Mouse (Mus musculus): ENCODE measurements around the gene Slc38a11. TPM values are rescaled to one million over a fixed set of nuclear protein-coding genes. Genes with fewer than 3 reads are reported as not detected.

The Slc38a11 gene
- total RNA-seq, 2 experiments from 2014 or later: not detected

- ATAC-seq (replicated peaks; ENCODE audit: low FRiP score, low TSS enrichment, poor library complexity, severe bottlenecking): no peak
Observed at GRCm38 (mm10) chr2:65336608-65337007, 27.2 kb downstream of the Slc38a11 start.

GRCm38 (mm10) chr2:65334091-65334490, 29.7 kb downstream of the Slc38a11 start:
- no peak for ATAC-seq (replicated peaks; ENCODE audit: low FRiP score, low TSS enrichment, poor library complexity, severe bottlenecking)

- peak; percentile 95 for ATAC-seq (replicated peaks; ENCODE audit: low FRiP score, low TSS enrichment, poor library complexity, severe bottlenecking)
Observed at GRCm38 (mm10) chr2:65331321-65331720, 32.5 kb downstream of the Slc38a11 start.

GRCm38 (mm10) chr2:65321998-65322754, 41.7 kb downstream of the Slc38a11 start:
- no peak for ATAC-seq (replicated peaks; ENCODE audit: low FRiP score, low TSS enrichment, poor library complexity, severe bottlenecking)

GRCm38 (mm10) chr2:65320975-65321374, 42.9 kb downstream of the Slc38a11 start:
- no peak for ATAC-seq (replicated peaks; ENCODE audit: low FRiP score, low TSS enrichment, poor library complexity, severe bottlenecking)

- ATAC-seq (replicated peaks; ENCODE audit: low FRiP score, low TSS enrichment, poor library complexity, severe bottlenecking): no peak
Observed at GRCm38 (mm10) chr2:65316721-65317120, 47.1 kb downstream of the Slc38a11 start.

GRCm38 (mm10) chr2:65311250-65311649, 52.6 kb downstream of the Slc38a11 start:
- ATAC-seq (replicated peaks; ENCODE audit: low FRiP score, low TSS enrichment, poor library complexity, severe bottlenecking): no peak

GRCm38 (mm10) chr2:65296541-65296940, 67.3 kb downstream of the Slc38a11 start:
- ATAC-seq (replicated peaks; ENCODE audit: low FRiP score, low TSS enrichment, poor library complexity, severe bottlenecking): no peak

- no peak for ATAC-seq (replicated peaks; ENCODE audit: low FRiP score, low TSS enrichment, poor library complexity, severe bottlenecking)
Observed at GRCm38 (mm10) chr2:65294092-65294491, 69.7 kb downstream of the Slc38a11 start.

GRCm38 (mm10) chr2:65293411-65293810, 70.4 kb downstream of the Slc38a11 start:
- ATAC-seq (replicated peaks; ENCODE audit: low FRiP score, low TSS enrichment, poor library complexity, severe bottlenecking): no peak

GRCm38 (mm10) chr2:65289721-65290120, 74.1 kb downstream of the Slc38a11 start:
- no peak for ATAC-seq (replicated peaks; ENCODE audit: low FRiP score, low TSS enrichment, poor library complexity, severe bottlenecking)

GRCm38 (mm10) chr2:65288696-65289095, 75.1 kb downstream of the Slc38a11 start:
- no peak for ATAC-seq (replicated peaks; ENCODE audit: low FRiP score, low TSS enrichment, poor library complexity, severe bottlenecking)

- no peak for ATAC-seq (replicated peaks; ENCODE audit: low FRiP score, low TSS enrichment, poor library complexity, severe bottlenecking)
Observed at GRCm38 (mm10) chr2:65285380-65285779, 78.5 kb downstream of the Slc38a11 start.

- ATAC-seq (replicated peaks; ENCODE audit: low FRiP score, low TSS enrichment, poor library complexity, severe bottlenecking): no peak
Observed at GRCm38 (mm10) chr2:65282979-65283378, 80.9 kb downstream of the Slc38a11 start.

- no peak for ATAC-seq (replicated peaks; ENCODE audit: low FRiP score, low TSS enrichment, poor library complexity, severe bottlenecking)
Observed at GRCm38 (mm10) chr2:65279029-65279690, 84.7 kb downstream of the Slc38a11 start.

- no peak for ATAC-seq (replicated peaks; ENCODE audit: low FRiP score, low TSS enrichment, poor library complexity, severe bottlenecking)
Observed at GRCm38 (mm10) chr2:65275443-65276061, 88.3 kb downstream of the Slc38a11 start.

- ATAC-seq (replicated peaks; ENCODE audit: low FRiP score, low TSS enrichment, poor library complexity, severe bottlenecking): no peak
Observed at GRCm38 (mm10) chr2:65273910-65274309, 89.9 kb downstream of the Slc38a11 start.

GRCm38 (mm10) chr2:65268731-65269130, 95.1 kb downstream of the Slc38a11 start:
- ATAC-seq (replicated peaks; ENCODE audit: low FRiP score, low TSS enrichment, poor library complexity, severe bottlenecking): no peak

GRCm38 (mm10) chr2:65267834-65268233, 96.0 kb downstream of the Slc38a11 start:
- ATAC-seq (replicated peaks; ENCODE audit: low FRiP score, low TSS enrichment, poor library complexity, severe bottlenecking): no peak

GRCm38 (mm10) chr2:65266576-65267299, 97.1 kb downstream of the Slc38a11 start:
- no peak for ATAC-seq (replicated peaks; ENCODE audit: low FRiP score, low TSS enrichment, poor library complexity, severe bottlenecking)
